Mouse (Mus musculus) ES-Bruce4 (cell line): ENCODE measurements around the gene Rab3a.

Experiments used
- CTCF ChIP-seq: IDR thresholded peaks from one replicate; pipeline ENCODE4 v1.8.1; 2011; ENCODE audit warnings: low read depth, low read length
- EP300 ChIP-seq: IDR thresholded peaks from 2 replicates; pipeline ENCODE4 v1.6.1; 2011; ENCODE audit warnings: low read depth, low read length; ENCODE audit not compliant: insufficient read depth
- POLR2A ChIP-seq: IDR thresholded peaks from one replicate; pipeline ENCODE4 v1.8.1; 2011; ENCODE audit warnings: low read length; ENCODE audit not compliant: insufficient read depth

- no peak for TF ChIP-seq EP300
- no peak for TF ChIP-seq POLR2A
- no peak for TF ChIP-seq CTCF
Observed at GRCm38 (mm10) chr8:70775851-70776495, 21.5 kb downstream of the Rab3a start.
